Mouse (Mus musculus): ENCODE measurements around the gene Mgat4c.

Mgat4c gene

DNA sequence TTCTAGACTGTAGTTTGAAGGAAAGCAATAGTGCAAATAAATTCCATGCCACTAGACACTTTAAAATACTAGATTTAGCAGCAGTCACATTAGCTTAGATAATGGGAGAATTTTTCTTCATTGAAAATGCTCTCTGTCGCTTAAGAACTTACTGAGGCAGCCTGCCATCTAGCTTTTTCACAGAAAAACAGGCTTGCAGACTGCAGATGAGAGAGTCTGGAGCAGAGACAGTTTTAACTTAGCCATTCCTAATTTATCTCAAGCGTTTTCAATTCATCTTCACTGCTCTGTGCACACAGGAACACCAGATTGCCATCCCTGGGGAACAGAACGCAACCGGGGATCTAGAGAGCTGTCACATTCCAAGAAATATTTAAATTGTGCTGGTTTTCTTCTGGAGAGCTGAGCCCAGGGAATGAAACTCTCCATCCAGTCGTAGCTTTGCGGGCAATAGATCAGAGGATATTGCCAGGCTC is at the start of gene Mgat4c:
Gene Mgat4c, plus strand, starts transcription at position 51 of the 476 bp plus-strand sequence.
- DNase-seq (ENCODE audit: low spot score): no peak

DNA sequence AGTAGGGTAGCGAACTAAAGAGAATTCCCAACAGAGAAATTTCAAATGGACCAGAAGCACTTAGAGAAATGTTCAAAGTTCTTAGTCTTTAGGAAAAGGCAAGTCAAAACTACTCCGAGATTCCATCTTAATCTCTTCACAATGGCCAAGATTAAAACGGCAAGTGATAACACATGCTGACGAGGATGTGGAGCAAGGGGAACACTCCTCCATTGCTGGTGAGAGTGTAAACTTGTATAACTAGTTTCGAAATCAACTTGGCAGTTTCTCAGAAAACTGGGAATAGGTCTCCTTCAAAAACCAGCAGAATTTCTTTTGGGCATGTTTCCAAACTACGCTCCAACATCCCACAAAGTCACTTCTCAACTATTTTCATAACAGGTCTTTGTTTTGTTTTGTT is 46.0 kb upstream of the Mgat4c start:
- no peak for DNase-seq (ENCODE audit: low spot score)

GRCm38 (mm10) chr10:101641048-101641447 is 40.2 kb upstream of the Mgat4c start:
- no peak for DNase-seq (ENCODE audit: low spot score)

GRCm38 (mm10) chr10:101681914-101682313 is 627 bp downstream of the Mgat4c start:
- DNase-seq (ENCODE audit: low spot score): no peak

- no peak for DNase-seq (ENCODE audit: low spot score)
Observed at GRCm38 (mm10) chr10:101761828-101762227, 80.5 kb downstream of the Mgat4c start.

DNA sequence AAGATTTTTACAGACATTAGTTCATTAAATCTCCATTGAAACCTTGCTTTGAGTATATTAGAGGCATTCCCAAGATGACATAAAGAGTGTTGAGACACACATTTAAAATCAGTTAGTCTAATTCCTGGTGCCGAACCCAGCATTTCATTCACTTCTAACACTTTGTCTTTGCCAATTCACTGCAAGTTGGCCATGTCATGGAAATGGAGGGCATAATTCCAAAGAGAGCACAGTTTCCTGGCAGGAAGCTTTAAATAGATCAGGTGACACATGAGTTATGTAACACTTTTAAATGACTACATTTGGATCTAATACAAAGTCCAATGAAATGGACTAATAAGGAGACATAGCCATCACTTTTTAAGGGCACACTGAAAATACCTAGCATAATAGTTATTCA is 89.4 kb downstream of the Mgat4c start:
- DNase-seq (ENCODE audit: low spot score): no peak

- DNase-seq (ENCODE audit: low spot score): no peak
Observed at GRCm38 (mm10) chr10:101771157-101771556, 89.9 kb downstream of the Mgat4c start.

- DNase-seq (ENCODE audit: low spot score): no peak
Observed at GRCm38 (mm10) chr10:101783161-101783744, 102.0 kb downstream of the Mgat4c start.

DNA sequence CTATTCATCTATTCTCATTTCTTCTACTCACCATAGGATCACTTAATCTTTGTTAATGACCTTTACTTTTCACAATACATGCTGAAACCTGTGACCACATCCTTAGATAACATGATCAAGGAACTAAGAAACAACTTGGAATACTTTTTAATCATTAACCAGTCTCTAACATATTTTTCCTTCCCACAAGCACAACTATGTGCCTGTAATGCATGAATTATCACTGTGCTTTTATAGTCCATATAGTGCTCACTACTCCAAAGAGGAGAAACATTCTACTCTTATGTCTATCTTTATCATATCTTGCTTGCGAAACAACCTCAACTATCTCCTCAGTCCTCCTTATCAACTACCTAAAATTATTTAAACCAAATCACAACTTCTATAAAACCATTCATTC is 114.2 kb downstream of the Mgat4c start:
- no peak for DNase-seq (ENCODE audit: low spot score)

DNA sequence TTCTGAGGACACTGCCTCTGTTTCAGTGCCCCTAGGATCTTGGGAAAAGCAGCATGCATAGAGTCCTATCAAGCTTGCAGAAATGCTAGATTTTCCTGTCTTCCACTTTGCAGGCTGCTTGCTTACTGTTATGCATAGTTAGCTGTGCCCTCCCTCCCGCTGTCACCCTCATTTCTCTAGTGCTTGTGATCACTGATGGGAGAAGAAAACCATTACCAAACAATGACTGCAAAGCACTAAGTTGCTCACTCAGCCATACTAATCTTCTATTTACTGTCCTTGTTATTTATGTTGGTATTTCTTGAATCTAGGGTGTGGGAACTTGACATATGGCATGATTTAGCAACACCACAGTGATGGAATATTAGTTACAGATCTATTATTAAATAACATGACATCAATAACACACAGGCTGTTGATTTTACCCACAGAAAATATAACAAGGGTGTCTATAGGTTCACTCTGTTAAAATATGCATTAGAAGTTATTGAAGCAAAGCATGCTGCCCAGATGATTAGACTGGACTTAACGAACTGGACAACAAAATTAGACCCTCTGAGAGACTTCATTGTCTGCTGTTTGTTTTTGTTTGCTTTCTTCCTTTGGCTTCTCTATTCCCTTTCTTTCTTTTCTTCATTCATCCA is 117.7 kb downstream of the Mgat4c start:
- no peak for DNase-seq (ENCODE audit: low spot score)

- no peak for DNase-seq (ENCODE audit: low spot score)
Observed at GRCm38 (mm10) chr10:101808768-101809167, 127.5 kb downstream of the Mgat4c start.

- no peak for DNase-seq (ENCODE audit: low spot score)
Observed at GRCm38 (mm10) chr10:101816902-101817301, 135.6 kb downstream of the Mgat4c start.

- DNase-seq (ENCODE audit: low spot score): no peak
Observed at GRCm38 (mm10) chr10:101827944-101828343, 146.7 kb downstream of the Mgat4c start.

DNA sequence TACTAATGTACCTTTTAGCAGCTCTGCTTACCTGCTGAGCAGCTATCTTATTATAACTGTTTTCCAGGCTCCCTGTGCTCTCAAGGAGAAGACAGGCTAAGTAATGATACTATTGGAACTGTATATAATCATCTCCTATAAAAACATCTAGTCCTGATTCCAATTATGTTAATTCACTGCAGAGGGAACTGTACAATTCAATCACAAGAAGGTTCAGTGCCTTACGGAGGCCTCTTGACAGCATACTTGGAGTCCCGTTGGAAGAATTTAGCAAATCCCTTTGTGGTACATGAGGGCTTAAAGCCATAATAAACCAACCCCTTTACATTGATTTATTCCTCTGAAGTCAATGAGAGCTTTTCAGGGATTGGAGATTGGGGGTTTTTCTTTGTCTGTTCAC is 174.8 kb downstream of the Mgat4c start:
- DNase-seq (ENCODE audit: low spot score): no peak

DNA sequence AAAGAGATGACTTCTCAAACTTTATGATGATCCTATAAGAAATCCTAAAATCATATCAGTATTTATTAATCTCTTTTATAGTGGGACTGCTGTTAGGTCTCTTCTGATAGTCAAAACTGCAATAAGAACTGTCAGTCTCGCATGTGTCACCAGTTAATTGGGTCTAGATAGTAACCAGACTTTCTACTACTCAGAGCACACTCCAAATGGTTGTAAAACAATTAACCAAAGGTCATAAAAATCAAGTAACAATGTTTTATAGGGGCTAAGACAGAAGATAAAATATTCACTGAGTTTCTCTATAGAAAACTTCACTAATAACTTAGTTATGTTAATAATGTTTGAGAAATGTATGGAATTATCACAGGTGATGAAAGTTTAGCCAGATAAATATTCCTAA is 208.6 kb downstream of the Mgat4c start:
- no peak for DNase-seq (ENCODE audit: low spot score)

GRCm38 (mm10) chr10:101917328-101917814 is 236.1 kb downstream of the Mgat4c start:
- no peak for DNase-seq (ENCODE audit: low spot score)

DNA sequence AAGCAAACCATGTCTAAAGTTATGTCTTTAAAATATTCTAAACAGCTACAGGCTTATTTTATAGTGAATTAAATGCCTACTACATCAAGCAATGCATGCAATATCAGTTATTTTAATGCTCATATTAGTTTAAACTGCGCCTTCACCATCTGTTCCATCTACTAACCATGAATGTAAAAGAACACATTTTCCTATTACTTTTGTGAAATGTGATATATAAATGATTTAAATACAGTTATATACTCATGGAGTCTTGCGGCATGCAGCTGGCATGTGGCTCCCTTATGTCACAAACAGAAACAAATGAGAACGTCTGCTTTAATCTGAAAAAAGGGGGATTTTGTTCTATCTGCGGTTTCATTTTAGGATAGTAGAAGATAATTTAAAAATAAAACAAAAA is 316.3 kb downstream of the Mgat4c start:
- no peak for DNase-seq (ENCODE audit: low spot score)

- no peak for DNase-seq (ENCODE audit: low spot score)
Observed at GRCm38 (mm10) chr10:102042513-102042912, 361.2 kb downstream of the Mgat4c start.

- no peak for DNase-seq (ENCODE audit: low spot score)
Observed at GRCm38 (mm10) chr10:102056218-102056617, 374.9 kb downstream of the Mgat4c start.

DNA sequence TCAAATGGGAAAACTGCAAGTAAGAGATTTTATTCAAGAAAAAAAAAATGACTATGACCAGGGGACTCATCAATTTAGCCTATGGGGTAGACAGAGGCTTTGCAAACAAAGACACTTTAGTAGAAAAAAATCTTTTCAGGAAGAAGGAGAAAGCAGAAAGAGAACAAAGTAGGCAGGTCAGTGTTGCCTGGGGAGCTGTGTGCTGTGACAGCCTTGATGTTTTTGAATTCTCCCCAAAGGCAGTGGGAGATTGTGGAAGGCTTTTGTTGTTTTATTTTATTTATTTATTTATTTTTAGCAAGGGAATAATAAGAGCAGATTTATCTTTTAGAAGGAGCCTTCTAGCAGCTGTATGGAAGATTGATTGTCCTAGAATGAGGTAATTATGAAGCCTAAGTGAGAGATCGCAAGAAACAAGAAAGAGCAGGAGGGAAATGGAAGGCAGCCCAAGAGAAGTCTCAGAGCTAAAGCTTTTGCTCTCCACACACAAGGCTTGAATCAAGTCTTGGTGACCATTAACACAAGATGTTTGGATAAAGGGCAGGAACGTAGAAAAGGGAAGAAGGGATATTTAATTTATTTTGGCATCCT is 375.8 kb downstream of the Mgat4c start:
- DNase-seq (ENCODE audit: low spot score): no peak

- DNase-seq (ENCODE audit: low spot score): no peak
Observed at GRCm38 (mm10) chr10:102074541-102075398, 393.5 kb downstream of the Mgat4c start.

- no peak for DNase-seq (ENCODE audit: low spot score)
Observed at GRCm38 (mm10) chr10:102123153-102123552, 441.9 kb downstream of the Mgat4c start.

Measured in spleen, adult 12 weeks (tissue).